Mouse (Mus musculus): ENCODE data around the gene 4921517D22Rik.

GRCm38 (mm10) chr13:59682629-59683028 is 11.3 kb downstream of the 4921517D22Rik start:
- TF ChIP-seq CTCF (IDR thresholded peaks at IDR 0.05; ENCODE audit: extremely low read depth, insufficient read depth, insufficient read length, insufficient replicate concordance) (no peak), POLR2A (IDR thresholded peaks at IDR 0.05; ENCODE audit: low read depth, low read length) (no peak)
